Mouse (Mus musculus): ENCODE results near the gene Krt28.

GRCm38 (mm10) chr11:99316543-99316942, 58.2 kb downstream of the Krt28 start:
- TF ChIP-seq POLR2A (IDR thresholded peaks at IDR 0.05; ENCODE audit: low read depth, low read length) (no peak), CTCF (IDR thresholded peaks at IDR 0.05; ENCODE audit: borderline replicate concordance, insufficient read depth, low read length) (no peak)

Measured in embryonic fibroblast, embryonic 13.5 days (primary cell).